Mouse (Mus musculus) erythroblast, embryonic 14.5 days (primary cell): ENCODE data around the gene Gm826.

Experiments
- GATA1 ChIP-seq: IDR thresholded peaks from 2 replicates; pipeline ENCODE4 v1.6.1; 2012; ENCODE audit warnings: low read length, inconsistent platforms, mixed read lengths
- TAL1 ChIP-seq: IDR thresholded peaks from 3 replicates; pipeline ENCODE4 v1.6.1; 2012; ENCODE audit warnings: low read length, inconsistent platforms, mixed read lengths

DNA sequence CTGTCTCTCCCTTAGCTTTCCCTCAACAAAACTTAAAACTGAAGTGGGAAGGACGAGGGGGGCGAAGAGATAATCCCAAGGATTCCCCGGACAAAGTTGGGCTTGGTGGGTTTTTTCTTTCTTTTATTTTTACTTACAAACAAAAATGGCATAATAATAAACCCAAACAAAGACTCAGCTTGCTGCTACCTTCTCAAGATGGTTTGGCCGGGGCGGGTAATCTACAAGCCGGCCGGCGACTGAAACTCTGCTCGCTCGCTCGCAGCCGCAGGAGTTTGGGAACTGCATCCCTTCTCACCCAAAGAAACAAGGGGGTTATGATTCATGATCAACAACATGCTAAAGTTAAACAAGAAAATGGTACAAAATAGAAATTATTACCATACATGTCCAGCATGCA, 30.7 kb upstream of the Gm826 start:
- TF ChIP-seq GATA1 (no peak), TAL1 (no peak)
